Comparison of ENCODE assay signal across 10 mouse cellular contexts in genomic region chr10:86772231-86772631, GRCm38 (mm10). TPM values are rescaled to one million over a fixed set of nuclear protein-coding genes. Genes with fewer than 3 reads are reported as not detected.
DNase-seq lines count a peak whose midpoint lies in the region; ATAC-seq and TF ChIP-seq lines count a peak whose summit lies in the region.
"Had no signal": no experiment of that assay in that cellular context is flagged by ENCODE, and none has a peak within 500 bp of the region (broad histone marks: within the 10 kb centered on the region; RNA-seq: fewer than 3 reads in every experiment).

No protein-coding gene starts in this region.

- no peaks in the 10 kb centered on the region for H3K4me1 ChIP-seq in kidney, postnatal 0 days (replicated peaks; ENCODE audit: insufficient read depth, low read length)
- no peaks in the 10 kb centered on the region for H3K4me1 ChIP-seq in kidney, embryonic 14.5 days (ENCODE audit: control insufficient read depth, insufficient read depth, low read length)
- H3K4me1 ChIP-seq: lung, embryonic 15.5 days had no signal

- H3K36me3 ChIP-seq in kidney, postnatal 0 days (ENCODE audit: insufficient read depth, low read length): no peaks in the 10 kb centered on the region
- H3K36me3 ChIP-seq in kidney, embryonic 14.5 days (ENCODE audit: control insufficient read depth, insufficient read depth, low read length): no peaks in the 10 kb centered on the region
- H3K36me3 ChIP-seq: lung, embryonic 15.5 days; stomach, embryonic 15.5 days had no signal

- H3K4me3 ChIP-seq in kidney, postnatal 0 days (replicated peaks; ENCODE audit: low read depth, low read length): no peak overlapping the region
- H3K4me3 ChIP-seq in kidney, embryonic 14.5 days (ENCODE audit: low read length): no peak overlapping the region
- H3K4me3 ChIP-seq: lung, embryonic 15.5 days; stomach, embryonic 15.5 days had no signal

- H3K9ac ChIP-seq in kidney, postnatal 0 days (ENCODE audit: low read depth, low read length): no peak overlapping the region
- H3K9ac ChIP-seq in kidney, embryonic 14.5 days (ENCODE audit: low read depth, low read length): no peak overlapping the region
- H3K9ac ChIP-seq: lung, embryonic 15.5 days; stomach, embryonic 15.5 days had no signal

- DNase-seq in cerebellum, postnatal 14 days: peak; percentile 67 to 73
- no peak for DNase-seq in cerebellum, adult 8-10 months
- DNase-seq in kidney, postnatal 0 days (ENCODE audit: low spot score): peak; percentile 35
- DNase-seq in A20 (ENCODE audit: low read depth, low spot score): peak; percentile 22
- no peak for DNase-seq in layer of hippocampus, postnatal 10 days (ENCODE audit: low spot score in 2 of 2)
- no peak for DNase-seq in B cell, adult 2 months

- no peaks in the 10 kb centered on the region for H3K9me3 ChIP-seq in kidney, postnatal 0 days (replicated peaks; ENCODE audit: low read length)
- H3K9me3 ChIP-seq in kidney, embryonic 14.5 days (ENCODE audit: control insufficient read depth, low read length): no peaks in the 10 kb centered on the region
- H3K9me3 ChIP-seq: lung, embryonic 15.5 days; stomach, embryonic 15.5 days had no signal

- no peak overlapping the region for H3K4me2 ChIP-seq in kidney, postnatal 0 days (ENCODE audit: low read length)
- H3K4me2 ChIP-seq in kidney, embryonic 14.5 days (replicated peaks; ENCODE audit: low read depth, low read length): no peak overlapping the region
- H3K4me2 ChIP-seq: lung, embryonic 15.5 days; stomach, embryonic 15.5 days had no signal

- no peaks in the 10 kb centered on the region for H3K27me3 ChIP-seq in kidney, postnatal 0 days (ENCODE audit: insufficient read depth, low read length)
- no peaks in the 10 kb centered on the region for H3K27me3 ChIP-seq in kidney, embryonic 14.5 days (ENCODE audit: control insufficient read depth, insufficient read depth, low read length)
- H3K27me3 ChIP-seq: lung, embryonic 15.5 days; stomach, embryonic 15.5 days had no signal

- WGBS in kidney, postnatal 0 days: 60% methylated on average over 6 of the region's 6 CpGs
- 63% methylated on average over 6 of the region's 6 CpGs for WGBS in kidney, embryonic 14.5 days

- no peak; the same call in 1 of the 2 replicates for ATAC-seq in kidney, postnatal 0 days (replicated peaks; ENCODE audit: low FRiP score, low read depth)
- ATAC-seq in kidney, embryonic 14.5 days (ENCODE audit: low FRiP score, low TSS enrichment): no peak
- peak; percentile 96 to 98 for ATAC-seq in hematopoietic stem cell, adult 5-6 weeks (replicated peaks in 1 of 2; ENCODE audit: insufficient read depth in 1 of 2, low FRiP score in 2 of 2, low TSS enrichment in 1 of 2, low read depth in 1 of 2, poor library complexity in 2 of 2, severe bottlenecking in 2 of 2)

- H3K27ac ChIP-seq in kidney, postnatal 0 days: peak overlapping the region; percentile 10; the same call in 1 of the 2 replicates
- H3K27ac ChIP-seq in kidney, embryonic 14.5 days (ENCODE audit: low read depth, low read length): no peak overlapping the region
- H3K27ac ChIP-seq: lung, embryonic 15.5 days; stomach, embryonic 15.5 days had no signal

- no peak for TF ChIP-seq CTCF in kidney, postnatal 0 days (IDR thresholded peaks at IDR 0.05; ENCODE audit: low read depth)

RNA-seq across cellular contexts. Expression of gene Nt5dc3, which starts 6.6 kb away (rescaled TPM):
- 0.99 and 1.2 TPM in 2 replicates for polyA plus RNA-seq in kidney, postnatal 0 days (2015; fragmentation: Nextera tagmentation; extraction: Ambion mirVana)
- 1.5 and 2.6 TPM in 2 replicates for polyA plus RNA-seq in kidney, embryonic 14.5 days (2014; fragmentation: Nextera tagmentation; extraction: Ambion mirVana)
- 4.9 and 5.9 TPM in 2 replicates for total RNA-seq in hematopoietic stem cell, adult 5-6 weeks (2017)
- 100 to 1,000 TPM in 1 of 2 experiments, 10 to 100 TPM in 1; 86.3 to 102 TPM for total RNA-seq in layer of hippocampus, postnatal 10 days (2021)

RNA-seq across cellular contexts. Expression of gene Gm49358, which starts 8.5 kb away (rescaled TPM):
- polyA plus RNA-seq in kidney, postnatal 0 days (2015; fragmentation: Nextera tagmentation; extraction: Ambion mirVana): not detected in 2 replicates
- polyA plus RNA-seq in kidney, embryonic 14.5 days (2014; fragmentation: Nextera tagmentation; extraction: Ambion mirVana): 0.22 and 0.31 TPM in 2 replicates
- 3.1 TPM in 1 of 2 replicates, not detected in the other for total RNA-seq in hematopoietic stem cell, adult 5-6 weeks (2017)
- 10 to 100 TPM; 23.7 to 29.2 TPM for total RNA-seq in layer of hippocampus, postnatal 10 days (2021)
- polyA plus RNA-seq: lung, embryonic 15.5 days; stomach, embryonic 15.5 days had no signal

Comparison
In these comparisons a context has a peak if more than half of its experiments do, and no peak if none do; other contexts are left out.
1. DNase-seq: peak in cerebellum, postnatal 14 days (2 of 2), kidney, postnatal 0 days (single experiment) and A20 (single experiment); none in cerebellum, adult 8-10 months (single experiment), layer of hippocampus, postnatal 10 days (0 of 2) and B cell, adult 2 months (0 of 2).
2. ATAC-seq: peak in hematopoietic stem cell, adult 5-6 weeks (2 of 2); none in kidney, postnatal 0 days (single experiment) and kidney, embryonic 14.5 days (single experiment).
3. RNA of gene Nt5dc3, which starts 6.6 kb away (total RNA-seq): 86.3 to 102 TPM in layer of hippocampus, postnatal 10 days; 4.9 to 5.9 TPM in hematopoietic stem cell, adult 5-6 weeks; every median in the first group is over 10 times any median in the second.